ENCODE assay signal across 18 mouse cellular contexts in the genomic region with DNA sequence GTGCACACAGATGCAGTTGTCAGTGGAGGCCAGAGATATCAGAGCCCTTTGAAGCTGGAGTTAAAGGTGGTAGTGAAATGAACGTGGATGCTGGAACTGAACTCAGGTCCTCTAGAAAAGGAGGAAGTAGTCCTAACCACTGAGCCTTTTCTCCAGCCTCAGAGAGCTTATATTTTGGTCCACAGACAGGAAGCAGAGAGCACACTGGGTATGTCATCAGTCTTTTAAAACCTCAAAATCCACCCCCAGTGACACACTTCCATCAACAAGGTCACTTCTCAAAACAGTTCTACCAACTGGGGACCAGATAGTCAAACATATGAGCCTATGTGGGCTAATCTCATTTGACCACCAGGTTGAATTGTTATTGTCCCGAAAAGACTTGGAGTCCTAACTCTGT.
"Had no signal": no experiment of that assay in that cellular context is flagged by ENCODE, and none has a peak within 500 bp of the region (broad histone marks: within the 10 kb centered on the region; RNA-seq: fewer than 3 reads in every experiment).

No protein-coding gene starts in this region.

- H3K27me3 ChIP-seq: liver, embryonic 15.5 days; neural tube, embryonic 12.5 days; stomach, embryonic 15.5 days had no signal

- H3K9me3 ChIP-seq: limb, embryonic 10.5 days; liver, embryonic 15.5 days; neural tube, embryonic 12.5 days; stomach, embryonic 15.5 days had no signal

- H3K9ac ChIP-seq: liver, embryonic 15.5 days; neural tube, embryonic 12.5 days; stomach, embryonic 15.5 days had no signal

- H3K27ac ChIP-seq: layer of hippocampus, adult 2 months; limb, embryonic 10.5 days; liver, embryonic 15.5 days; midbrain, embryonic 10.5 days; neural tube, embryonic 12.5 days; stomach, embryonic 15.5 days had no signal

- ATAC-seq: intestine, postnatal 0 days had no signal

- H3K36me3 ChIP-seq: limb, embryonic 10.5 days; liver, embryonic 15.5 days; midbrain, embryonic 10.5 days; neural tube, embryonic 12.5 days; stomach, embryonic 15.5 days had no signal

- DNase-seq: kidney, adult 8-10 months; kidney, postnatal 36 days; lung, adult 2 months; lung, postnatal 14 days; midbrain, embryonic 14.5 days; retina, postnatal 1 day; right cerebral cortex, postnatal 4 days; spleen, adult 18-20 months; thymus, adult 2 months; thymus, postnatal 36 days had no signal

- H3K4me2 ChIP-seq: liver, embryonic 11.5 days; liver, embryonic 15.5 days; neural tube, embryonic 12.5 days; stomach, embryonic 15.5 days had no signal

- H3K4me3 ChIP-seq: layer of hippocampus, adult 2 months; limb, embryonic 10.5 days; liver, embryonic 15.5 days; midbrain, embryonic 10.5 days; neural tube, embryonic 12.5 days; stomach, embryonic 15.5 days had no signal
